Mouse (Mus musculus): ENCODE results near the gene Igbp1. TPM values are rescaled to one million over a fixed set of nuclear protein-coding genes. Genes with fewer than 3 reads are reported as not detected.

Gene Igbp1
- total and polyA plus RNA-seq, 3 experiments, result 79.4 to 92.1 TPM; not detected in 1

- Histone ChIP-seq H3K4me3 (ENCODE audit: control insufficient read depth in 1 of 2, insufficient read depth in 1 of 2, low read depth in 2 of 2, low read length in 2 of 2) (no peak overlapping the region), H3K9me3 (replicated peaks; ENCODE audit: insufficient read depth, low read length) (no peaks in the 10 kb centered on the region), H3K79me2 (ENCODE audit: control insufficient read depth, insufficient read depth, low read length, poor library complexity) (no peaks in the 10 kb centered on the region), H3K4me1 (ENCODE audit: control insufficient read depth in 1 of 2, insufficient read depth in 2 of 2, low read length in 2 of 2) (no peaks in the 10 kb centered on the region), H3K9ac (ENCODE audit: control insufficient read depth, low read depth, low read length, poor library complexity, severe bottlenecking) (no peak overlapping the region), H3K27me3 (ENCODE audit: control insufficient read depth in 1 of 2, insufficient read depth in 2 of 2, low read length in 2 of 2) (no peaks in the 10 kb centered on the region; a peak in 1 of 4 replicates), H3K36me3 (ENCODE audit: control insufficient read depth in 1 of 2, insufficient read depth in 2 of 2, low read length in 2 of 2) (no peaks in the 10 kb centered on the region), H3K27ac (ENCODE audit: control insufficient read depth, low read depth, low read length) (no peak overlapping the region)
- DNase-seq (ENCODE audit: low read depth, low spot score), result no peak
- TF ChIP-seq HCFC1 (IDR thresholded peaks at IDR 0.05; ENCODE audit: low read depth, low read length) (no peak), SMC3 (IDR thresholded peaks at IDR 0.05; ENCODE audit: low read depth, low read length) (no peak), NRF1 (IDR thresholded peaks at IDR 0.05; ENCODE audit: insufficient read depth, low read depth, low read length, poor library complexity, severe bottlenecking) (no peak), GATA1 (IDR thresholded peaks at IDR 0.05; ENCODE audit: low read depth, low read length) (no peak), RCOR1 (IDR thresholded peaks at IDR 0.05; ENCODE audit: low read depth, low read length) (no peak)
Measured at GRCm38 (mm10) chrX:100556026-100556425, 61.9 kb downstream of the Igbp1 start.

GRCm38 (mm10) chrX:100565696-100566095, 71.6 kb downstream of the Igbp1 start:
- no peaks in the 10 kb centered on the region for H3K9me3 ChIP-seq (replicated peaks; ENCODE audit: insufficient read depth, low read length)
- TF ChIP-seq MAFK (IDR thresholded peaks at IDR 0.05; ENCODE audit: borderline replicate concordance, low read depth, low read length), result no peak
- no peak for TF ChIP-seq CHD1 (IDR thresholded peaks at IDR 0.05; ENCODE audit: low read depth, low read length)
- no peaks in the 10 kb centered on the region for H3K36me3 ChIP-seq (ENCODE audit: control insufficient read depth in 1 of 2, insufficient read depth in 2 of 2, low read length in 2 of 2)
- no peaks in the 10 kb centered on the region for H3K4me1 ChIP-seq (ENCODE audit: control insufficient read depth in 1 of 2, insufficient read depth in 2 of 2, low read length in 2 of 2)
- no peak overlapping the region for H3K9ac ChIP-seq (ENCODE audit: control insufficient read depth, low read depth, low read length, poor library complexity, severe bottlenecking)
- no peak for DNase-seq (ENCODE audit: low read depth, low spot score)
- H3K4me3 ChIP-seq (ENCODE audit: control insufficient read depth in 1 of 2, insufficient read depth in 1 of 2, low read depth in 2 of 2, low read length in 2 of 2), result no peak overlapping the region
- no peaks in the 10 kb centered on the region for H3K79me2 ChIP-seq (ENCODE audit: control insufficient read depth, insufficient read depth, low read length, poor library complexity)
- H3K27me3 ChIP-seq (ENCODE audit: control insufficient read depth in 1 of 2, insufficient read depth in 2 of 2, low read length in 2 of 2), result no peaks in the 10 kb centered on the region
- no peak overlapping the region for H3K27ac ChIP-seq (ENCODE audit: control insufficient read depth, low read depth, low read length)

Other genes starting within 250 kb of the Igbp1 start
- not detected in 2 replicates for gene Otud6a, start 65.3 kb upstream of the Igbp1 start, total RNA-seq (2012; rRNA removed)
- not detected for gene Otud6a, start 65.3 kb upstream of the Igbp1 start, polyA plus RNA-seq (2012; ENCODE audit: insufficient read depth in 1 of 2, insufficient read length in 2 of 2, low read depth in 1 of 2, low replicate concordance in 2 of 2, missing spikeins in 1 of 2)
- gene Awat2, start 51.6 kb upstream of the Igbp1 start, total RNA-seq (2012; rRNA removed), result 0.65 and 0.78 TPM in 2 replicates
- gene Awat2, start 51.6 kb upstream of the Igbp1 start, polyA plus RNA-seq (2012; ENCODE audit: insufficient read depth in 1 of 2, insufficient read length in 2 of 2, low read depth in 1 of 2, low replicate concordance in 2 of 2, missing spikeins in 1 of 2), result under 1 TPM in 1 of 2 experiments, not detected in 1; 0.95 TPM
- gene Dgat2l6, start 30.5 kb downstream of the Igbp1 start, total RNA-seq (2012; rRNA removed), result not detected in 2 replicates
- gene Dgat2l6, start 30.5 kb downstream of the Igbp1 start, polyA plus RNA-seq (2012; ENCODE audit: insufficient read depth in 1 of 2, insufficient read length in 2 of 2, low read depth in 1 of 2, low replicate concordance in 2 of 2, missing spikeins in 1 of 2), result not detected
- not detected in 2 replicates for gene Awat1, start 78.0 kb downstream of the Igbp1 start, total RNA-seq (2012; rRNA removed)
- gene Awat1, start 78.0 kb downstream of the Igbp1 start, polyA plus RNA-seq (2012; ENCODE audit: insufficient read depth in 1 of 2, insufficient read length in 2 of 2, low read depth in 1 of 2, low replicate concordance in 2 of 2, missing spikeins in 1 of 2), result not detected
- gene P2ry4, start 100.6 kb downstream of the Igbp1 start, total RNA-seq (2012; rRNA removed), result not detected in 2 replicates
- not detected for gene P2ry4, start 100.6 kb downstream of the Igbp1 start, polyA plus RNA-seq (2012; ENCODE audit: insufficient read depth in 1 of 2, insufficient read length in 2 of 2, low read depth in 1 of 2, low replicate concordance in 2 of 2, missing spikeins in 1 of 2)
- gene Arr3, start 111.2 kb downstream of the Igbp1 start, total RNA-seq (2012; rRNA removed), result not detected in 2 replicates
- gene Arr3, start 111.2 kb downstream of the Igbp1 start, polyA plus RNA-seq (2012; ENCODE audit: insufficient read depth in 1 of 2, insufficient read length in 2 of 2, low read depth in 1 of 2, low replicate concordance in 2 of 2, missing spikeins in 1 of 2), result not detected
- 30.2 and 31.1 TPM in 2 replicates for gene Kif4, start 131.4 kb downstream of the Igbp1 start, total RNA-seq (2012; rRNA removed)
- 100 to 1,000 TPM in 1 of 2 experiments, 10 to 100 TPM in 1; 35.2 to 153 TPM for gene Kif4, start 131.4 kb downstream of the Igbp1 start, polyA plus RNA-seq (2012; ENCODE audit: insufficient read depth in 1 of 2, insufficient read length in 2 of 2, low read depth in 1 of 2, low replicate concordance in 2 of 2, missing spikeins in 1 of 2)
- 41.3 and 41.9 TPM in 2 replicates for gene Pdzd11, start 132.3 kb downstream of the Igbp1 start, total RNA-seq (2012; rRNA removed)
- gene Pdzd11, start 132.3 kb downstream of the Igbp1 start, polyA plus RNA-seq (2012; ENCODE audit: insufficient read depth in 1 of 2, insufficient read length in 2 of 2, low read depth in 1 of 2, low replicate concordance in 2 of 2, missing spikeins in 1 of 2), result 10 to 100 TPM in 1 of 2 experiments, not detected in 1; 66.5 TPM
- not detected in 2 replicates for gene Gdpd2, start 235.6 kb downstream of the Igbp1 start, total RNA-seq (2012; rRNA removed)
- gene Gdpd2, start 235.6 kb downstream of the Igbp1 start, polyA plus RNA-seq (2012; ENCODE audit: insufficient read depth in 1 of 2, insufficient read length in 2 of 2, low read depth in 1 of 2, low replicate concordance in 2 of 2, missing spikeins in 1 of 2), result not detected